Mouse (Mus musculus): ENCODE results near the gene Ctsh. TPM values are rescaled to one million over a fixed set of nuclear protein-coding genes. Genes with fewer than 3 reads are reported as not detected.

Gene Ctsh
- polyA plus RNA-seq, 1 experiment from 2014 or later = 145 TPM

DNA sequence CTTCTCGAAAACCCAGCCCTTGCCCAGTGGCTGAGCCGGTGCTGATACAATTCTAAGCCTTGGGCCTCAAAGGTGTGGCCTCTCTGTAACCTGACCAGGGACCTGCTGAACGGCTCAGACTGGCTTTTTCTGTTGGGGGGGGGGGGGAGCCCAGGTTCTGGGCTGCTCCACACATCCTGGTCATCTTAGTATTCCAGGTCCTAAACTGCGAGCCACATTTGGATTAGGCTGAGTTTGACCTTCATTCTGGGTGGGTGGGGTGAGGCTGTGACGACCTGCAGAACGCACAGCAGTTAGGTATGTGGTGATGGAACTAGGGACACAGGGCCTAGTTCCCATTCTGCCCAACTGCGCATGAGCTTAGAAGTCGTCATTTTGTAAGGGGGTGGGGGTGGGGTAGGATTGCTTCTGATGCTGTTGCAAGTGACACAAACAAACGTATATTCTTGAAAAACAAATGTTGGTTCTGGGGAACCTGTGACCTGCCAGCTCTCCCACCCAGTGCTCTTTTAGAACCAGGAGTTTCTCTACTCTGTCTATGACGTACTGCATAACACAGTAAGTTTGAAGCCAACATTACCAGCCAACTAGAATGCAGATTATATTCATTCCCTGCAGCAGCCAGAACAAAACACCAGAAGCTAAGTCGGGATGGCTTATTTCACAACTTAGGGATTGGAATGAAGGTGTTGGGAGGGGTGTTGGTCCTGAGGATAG is 70.4 kb downstream of the Ctsh start:
- H3K4me3 ChIP-seq (ENCODE audit: low read depth, low read length) = no peak overlapping the region
- H3K4me1 ChIP-seq (replicated peaks; ENCODE audit: control insufficient read depth, insufficient read depth) = no peaks in the 10 kb centered on the region
- peak; percentile 57 for DNase-seq (ENCODE audit: low spot score)
- no peak overlapping the region; the same call in 1 of the 2 replicates for H3K27ac ChIP-seq (replicated peaks)
- H3K9ac ChIP-seq (ENCODE audit: low read length) = no peak overlapping the region
- whole genome bisulfite sequencing = 33% methylated on average over 11 of the region's 11 CpGs
- no peak overlapping the region; the same call in 1 of the 2 replicates for H3K4me2 ChIP-seq (replicated peaks; ENCODE audit: low read depth)
- ATAC-seq (ENCODE audit: low FRiP score, low TSS enrichment) = peak; percentile 80
- no peaks in the 10 kb centered on the region for H3K27me3 ChIP-seq (ENCODE audit: control insufficient read depth, insufficient read depth, low read length)
- TF ChIP-seq EP300 (optimal IDR thresholded peaks at IDR 0.05) (no peak), CTCF (IDR thresholded peaks at IDR 0.05; ENCODE audit: low read depth) (no peak)
- no peaks in the 10 kb centered on the region for H3K36me3 ChIP-seq (ENCODE audit: control insufficient read depth, insufficient read depth, low read length)
- H3K9me3 ChIP-seq (ENCODE audit: control insufficient read depth, low read length) = no peaks in the 10 kb centered on the region

DNA sequence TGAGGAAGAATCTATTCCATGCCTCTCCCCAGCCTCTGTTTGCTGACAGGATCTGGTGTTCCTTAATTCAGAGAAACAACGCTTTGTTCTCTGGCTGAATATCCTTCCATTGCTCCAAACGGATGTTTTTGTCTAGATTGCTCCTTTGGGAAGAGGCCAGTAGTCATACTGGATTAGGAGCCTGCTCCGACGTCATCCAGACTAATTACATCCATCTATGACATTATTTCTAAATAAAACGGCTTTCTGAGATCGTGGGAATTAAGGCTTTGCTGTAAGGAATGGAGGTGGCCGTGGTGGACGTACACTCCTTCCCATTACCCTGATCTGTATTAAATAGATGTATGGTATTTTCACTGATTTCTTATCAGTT is 70.9 kb downstream of the Ctsh start:
- 21% methylated on average over 8 of the region's 8 CpGs for WGBS
- peak; percentile 18; the same call in 1 of the 2 replicates for ATAC-seq (ENCODE audit: low FRiP score, low TSS enrichment)
- H3K27ac ChIP-seq (replicated peaks) = no peak overlapping the region; the same call in 1 of the 2 replicates

More for the DNA sequence above, 70.9 kb downstream of the Ctsh start:
- Histone ChIP-seq H3K36me3 (ENCODE audit: control insufficient read depth, insufficient read depth, low read length) (no peaks in the 10 kb centered on the region), H3K9ac (ENCODE audit: low read length) (no peak overlapping the region), H3K4me1 (replicated peaks; ENCODE audit: control insufficient read depth, insufficient read depth) (no peaks in the 10 kb centered on the region), H3K4me2 (replicated peaks; ENCODE audit: low read depth) (no peak overlapping the region; the same call in 1 of the 2 replicates), H3K9me3 (ENCODE audit: control insufficient read depth, low read length) (no peaks in the 10 kb centered on the region), H3K27me3 (ENCODE audit: control insufficient read depth, insufficient read depth, low read length) (no peaks in the 10 kb centered on the region), H3K4me3 (ENCODE audit: low read depth, low read length) (no peak overlapping the region)
- no peak for DNase-seq (ENCODE audit: low spot score)
- TF ChIP-seq CTCF (IDR thresholded peaks at IDR 0.05; ENCODE audit: low read depth) = no peak
- no peak for TF ChIP-seq EP300 (optimal IDR thresholded peaks at IDR 0.05)

Other genes with a start within 250 kb of the Ctsh start
- gene Rasgrf1, start 144.2 kb upstream of the Ctsh start, polyA plus RNA-seq (2015; fragmentation: Nextera tagmentation; extraction: Ambion mirVana) = 0.13 and 0.22 TPM in 2 replicates
- 225 and 226 TPM in 2 replicates for gene Morf4l1, start 60.6 kb downstream of the Ctsh start, polyA plus RNA-seq (2015; fragmentation: Nextera tagmentation; extraction: Ambion mirVana)
- gene Adamts7, start 108.9 kb downstream of the Ctsh start, polyA plus RNA-seq (2015; fragmentation: Nextera tagmentation; extraction: Ambion mirVana) = 2.7 and 3.2 TPM in 2 replicates
- 6.6 and 7.7 TPM in 2 replicates for gene Tbc1d2b, start 216.7 kb downstream of the Ctsh start, polyA plus RNA-seq (2015; fragmentation: Nextera tagmentation; extraction: Ambion mirVana)